Mouse (Mus musculus): ENCODE results near the gene 1110012L19Rik.
A peak's percentile ranks its signal among the peaks of the same experiment; 100 is the strongest.
"Not testable (repeated sequence)": the region's sequence is repeated elsewhere in the genome, so short reads cannot be mapped to it uniquely, and the experiment has no call there.

1110012L19Rik gene

DNA sequence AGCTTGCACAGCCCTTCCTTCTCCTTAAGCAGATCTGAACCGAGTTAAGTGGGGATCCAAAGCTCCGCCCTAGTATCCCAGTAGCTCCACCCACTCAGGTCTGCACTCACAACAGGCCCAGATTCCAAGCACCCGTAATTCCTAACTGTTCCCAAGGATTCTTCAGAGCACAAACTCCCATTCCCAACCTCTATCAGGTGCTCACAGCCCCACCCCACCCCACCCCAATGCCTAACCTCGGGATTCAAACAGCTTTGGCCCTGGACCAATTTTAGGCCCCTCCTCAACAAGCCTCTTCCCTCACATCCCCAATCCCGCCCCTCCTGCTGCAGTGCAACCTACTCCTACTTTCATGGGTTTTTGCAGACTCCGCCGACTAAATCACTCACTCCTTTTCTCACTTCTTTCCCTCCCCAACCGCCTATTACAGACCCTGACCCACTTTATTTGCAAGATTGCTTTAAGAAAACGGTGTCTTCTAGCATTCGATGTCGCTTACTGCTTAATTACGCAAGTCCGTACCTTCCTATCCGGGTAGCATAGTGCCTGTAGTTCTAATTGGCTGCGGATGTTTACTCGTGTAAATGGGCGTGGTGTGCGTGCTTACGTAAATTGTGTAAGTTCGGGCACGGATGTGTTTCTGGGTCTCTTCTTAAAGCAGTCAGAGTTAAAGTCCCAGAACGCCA, at the start of gene 1110012L19Rik:
Gene 1110012L19Rik, plus strand, starts transcription at position 602 of the 686 bp plus-strand sequence.
- DNase-seq (ENCODE audit: low spot score) = peak; percentile 45

DNA sequence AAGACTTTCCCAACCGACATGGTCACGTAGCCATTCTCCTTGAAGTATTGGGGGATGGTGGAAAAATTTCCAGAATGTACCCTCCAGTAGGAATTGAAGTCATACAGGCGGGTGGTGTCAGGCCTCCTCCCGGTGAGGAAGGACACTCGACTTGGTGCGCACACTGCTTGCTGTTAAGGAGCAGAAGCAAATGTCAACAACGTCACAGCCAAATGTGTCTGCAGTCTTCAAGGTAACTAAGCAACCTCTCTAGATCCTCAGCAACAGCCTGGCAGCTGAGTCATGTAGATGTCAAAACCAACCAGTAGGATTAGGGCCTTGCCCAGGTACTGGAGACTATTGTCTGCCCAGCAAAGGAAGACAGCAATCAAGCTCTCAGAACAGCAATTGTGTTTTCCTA, 22.7 kb upstream of the 1110012L19Rik start:
- DNase-seq (ENCODE audit: low spot score) = no peak

DNA sequence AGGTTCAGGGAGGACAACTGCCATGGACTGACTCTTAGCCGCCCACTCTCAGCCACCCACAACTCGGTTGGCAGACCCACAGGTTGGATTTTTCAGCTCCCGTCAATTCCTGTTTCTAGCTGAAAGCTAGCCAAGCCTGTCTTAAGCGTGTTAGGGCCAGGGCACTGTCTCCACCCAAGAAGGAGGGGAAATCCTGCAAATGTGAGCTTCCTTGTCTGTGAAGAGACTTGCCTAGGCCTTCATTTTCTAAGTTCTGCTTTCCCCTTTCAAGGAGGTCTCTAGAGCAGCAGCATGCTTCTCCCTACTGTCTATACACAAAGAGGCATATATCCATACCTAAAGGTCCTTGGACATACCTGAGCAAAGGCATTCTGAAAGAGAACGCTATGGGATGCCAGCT, 22.2 kb upstream of the 1110012L19Rik start:
- no peak for DNase-seq (ENCODE audit: low spot score)

DNA sequence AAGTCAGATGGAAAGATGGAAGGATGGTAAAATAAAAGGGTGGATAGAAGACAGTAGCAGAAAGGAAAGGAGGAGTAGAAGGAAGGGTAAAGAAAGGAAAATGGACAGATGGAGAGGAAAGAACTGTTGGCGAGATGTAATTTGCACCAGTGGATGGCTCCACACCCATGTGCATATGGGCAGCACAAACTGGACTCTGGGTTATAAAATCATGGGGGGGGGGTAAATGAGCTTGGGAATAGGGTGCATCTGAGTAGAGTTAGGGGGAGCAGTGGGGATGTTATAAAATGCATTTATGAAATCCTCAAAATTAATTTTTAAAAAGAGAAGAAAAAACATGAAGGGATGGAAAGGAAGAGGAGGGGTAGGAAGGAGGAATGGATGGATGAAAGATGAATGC, 21.5 kb upstream of the 1110012L19Rik start:
- DNase-seq (ENCODE audit: low spot score) = no peak

DNA sequence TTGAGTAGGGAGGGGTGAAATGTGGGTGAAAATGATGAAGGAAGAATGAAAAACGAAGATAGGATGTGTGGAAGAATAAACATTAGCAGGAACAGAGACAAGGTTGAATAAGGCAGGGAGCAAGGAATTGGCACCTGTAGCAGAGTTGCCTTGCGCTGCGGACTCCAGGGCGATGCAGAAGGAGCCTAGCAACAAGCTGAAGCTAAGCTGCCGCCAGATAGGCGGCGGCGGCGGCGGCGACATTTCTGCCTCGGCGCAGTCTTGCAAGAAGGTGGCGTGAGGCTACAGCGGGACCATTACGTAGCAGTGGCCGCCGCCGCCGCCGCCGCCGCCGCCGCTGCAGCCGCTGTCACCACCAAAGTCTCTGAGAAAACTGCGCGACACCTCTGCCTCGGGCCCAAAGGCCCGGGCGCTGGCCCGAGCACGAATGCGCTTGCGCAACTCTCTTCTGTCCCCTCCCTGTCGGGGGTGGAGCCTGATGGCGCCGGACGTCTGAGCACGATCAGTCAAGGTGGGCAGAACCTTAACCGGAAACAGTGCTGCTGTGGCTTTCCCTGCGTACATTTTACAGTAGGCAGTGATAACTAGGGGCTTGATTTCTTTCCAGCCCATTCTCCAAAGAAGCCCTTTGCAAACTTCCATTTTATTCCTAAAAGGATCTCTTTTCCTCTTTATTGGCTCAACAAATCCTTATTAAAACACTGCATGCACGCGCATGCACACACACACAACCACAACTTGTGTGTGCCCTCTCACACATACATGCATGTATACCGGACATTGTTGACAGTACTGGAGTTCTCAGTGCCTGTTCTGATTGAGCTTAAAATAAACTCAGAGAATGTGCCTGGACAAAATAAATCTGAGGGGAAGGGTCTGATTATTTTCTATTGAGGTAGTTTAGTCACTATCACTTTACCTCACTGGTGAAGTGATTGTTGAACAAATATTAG, 20.7 kb upstream of the 1110012L19Rik start, which contains the start of gene Ids:
Gene Ids, minus strand, starts transcription at position 424 of the 953 bp plus-strand sequence.
- peak; percentile 82 for DNase-seq (ENCODE audit: low spot score)

DNA sequence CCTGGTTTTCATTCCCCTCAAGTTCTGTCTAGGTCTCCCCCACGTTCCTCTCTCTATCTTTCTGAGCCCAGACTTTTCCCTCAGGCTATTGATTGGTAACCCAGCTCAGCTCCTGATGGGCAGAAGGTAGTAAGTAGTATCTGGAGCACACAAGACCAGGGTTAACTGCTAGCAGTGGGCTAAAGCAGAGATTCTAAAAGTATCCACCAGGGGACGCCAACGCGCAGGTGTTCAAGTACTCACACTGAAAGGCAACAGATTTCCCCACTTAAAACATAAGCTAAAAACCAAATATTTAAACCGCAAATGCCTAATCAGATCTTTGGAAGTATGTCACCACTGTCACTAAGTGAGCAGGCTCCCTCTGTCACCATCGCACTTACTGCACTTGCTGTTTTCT, 15.9 kb upstream of the 1110012L19Rik start:
- DNase-seq (ENCODE audit: low spot score) = not testable (repeated sequence)

DNA sequence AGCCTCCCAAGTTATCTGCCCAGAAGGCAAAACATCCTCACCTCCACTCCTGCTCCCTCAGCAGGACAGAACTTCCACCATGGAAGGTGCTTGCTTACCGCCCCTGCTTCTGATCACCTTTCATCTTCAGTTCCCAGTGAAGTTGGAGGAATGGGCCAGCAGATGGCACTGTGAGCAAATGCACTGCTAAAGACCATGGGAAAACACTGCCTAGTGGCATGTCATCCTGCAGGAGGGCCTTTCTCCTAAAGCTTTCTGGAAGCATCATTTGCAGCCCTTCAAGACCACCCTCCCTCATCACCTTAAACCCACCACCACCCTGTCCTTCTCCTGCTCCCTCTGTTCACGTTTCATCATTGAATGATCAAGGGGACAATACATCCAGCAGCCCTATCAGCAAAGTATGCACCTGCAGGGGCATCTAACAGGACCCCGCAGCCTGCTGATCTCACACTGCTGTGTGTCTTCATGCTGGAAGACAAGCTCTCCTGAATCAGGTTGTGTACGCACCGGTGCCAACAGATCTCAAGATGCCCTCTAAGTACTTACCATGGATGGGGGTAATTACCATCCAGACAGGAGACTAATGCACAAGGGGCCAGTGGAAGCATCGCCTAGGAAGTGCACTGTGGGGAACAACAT, 11.1 kb upstream of the 1110012L19Rik start:
- DNase-seq (ENCODE audit: low spot score) = not testable (repeated sequence)

DNA sequence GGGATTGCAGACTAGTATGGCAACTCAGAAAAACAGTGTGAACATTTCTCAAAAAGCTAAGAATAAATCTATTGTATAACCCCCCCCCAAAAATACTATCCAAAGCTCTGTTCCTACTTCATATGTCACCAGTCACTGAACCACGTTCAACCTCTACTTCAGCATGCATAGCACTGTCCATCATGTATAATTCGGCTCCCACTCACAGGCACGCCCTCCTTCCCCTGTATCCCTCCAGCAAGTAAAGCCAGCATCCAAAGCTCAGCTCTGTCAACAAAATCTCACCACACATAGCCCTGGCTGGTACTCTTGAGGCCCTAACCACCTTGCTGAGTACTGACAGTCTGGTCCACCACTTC, 781 bp upstream of the 1110012L19Rik start:
- DNase-seq (ENCODE audit: low spot score) = no peak

DNA sequence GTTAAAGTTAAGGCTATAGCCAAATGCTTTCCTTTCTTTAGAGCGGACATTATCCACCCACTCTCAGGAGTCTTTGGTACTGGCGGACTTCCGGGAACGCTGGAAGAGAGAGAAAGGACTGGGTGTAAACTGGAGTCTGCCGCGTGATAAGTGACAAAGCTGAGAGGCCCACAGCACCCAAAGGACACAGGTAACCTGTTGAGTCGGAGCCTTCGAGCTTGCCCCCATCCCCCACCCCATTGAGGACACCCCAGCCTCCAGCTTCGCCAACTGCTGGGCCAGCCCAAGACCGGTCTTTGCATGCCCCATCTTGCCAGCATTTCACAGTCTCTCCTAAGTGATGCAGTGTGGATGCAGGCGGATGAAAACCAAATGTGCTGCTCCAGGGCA, 280 bp downstream of the 1110012L19Rik start:
- peak; percentile 10 for DNase-seq (ENCODE audit: low spot score)

DNA sequence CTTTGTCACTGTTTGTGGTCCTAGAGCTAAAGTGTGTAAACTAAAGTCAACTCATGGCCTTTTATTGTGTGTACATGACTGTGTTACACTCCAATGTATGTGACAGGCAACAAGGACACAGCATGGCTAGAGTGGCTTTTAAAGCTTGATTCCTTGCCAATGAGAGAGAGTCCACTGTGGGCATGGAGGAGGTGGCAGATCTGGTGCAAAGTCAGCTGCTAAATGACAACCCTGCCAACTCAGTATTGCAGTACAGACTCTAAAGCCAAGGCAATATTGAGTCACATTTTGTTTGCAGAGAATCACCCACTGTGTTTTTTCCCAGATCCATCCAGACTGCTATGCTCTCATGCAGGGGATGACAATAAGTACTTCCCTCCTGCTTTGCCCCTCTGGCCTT, 7.0 kb downstream of the 1110012L19Rik start:
- DNase-seq (ENCODE audit: low spot score) = not testable (repeated sequence)

DNA sequence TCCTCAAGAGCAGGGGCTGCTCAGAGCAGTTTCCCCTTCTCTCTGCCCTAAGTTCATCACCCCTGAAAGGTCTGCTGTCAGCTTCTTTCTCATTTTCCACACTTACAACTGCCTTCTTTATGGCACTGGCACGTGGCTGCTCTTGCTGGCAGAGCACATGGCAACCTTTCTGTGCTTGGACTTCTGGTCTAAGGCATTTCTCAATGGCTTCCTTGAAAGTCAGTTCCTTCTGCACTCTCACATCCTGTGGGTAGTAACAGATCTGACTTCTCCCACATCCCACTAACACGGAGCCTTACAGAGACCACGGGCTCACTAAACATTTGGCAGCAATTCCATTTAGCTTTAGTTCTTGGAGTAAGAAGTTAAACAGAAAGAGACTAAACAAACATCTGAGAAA, 39.8 kb downstream of the 1110012L19Rik start:
- not testable (repeated sequence) for DNase-seq (ENCODE audit: low spot score)

Data from ovary, postnatal 36 days (tissue).